Mouse (Mus musculus): Measurements from ENCODE around the gene Cdc37l1.
"Not testable (repeated sequence)": the region's sequence is repeated elsewhere in the genome, so short reads cannot be mapped to it uniquely, and the experiment has no call there.

Gene Cdc37l1

GRCm38 (mm10) chr19:28990194-28990589, at the start of gene Cdc37l1:
Cdc37l1 (plus strand) TSS chr19:28990352.
- peak; percentile 99 for DNase-seq

- no peak for DNase-seq
Measured at GRCm38 (mm10) chr19:28941271-28941670, 48.9 kb upstream of the Cdc37l1 start.

- no peak for DNase-seq
Measured at GRCm38 (mm10) chr19:28946782-28947181, 43.4 kb upstream of the Cdc37l1 start.

GRCm38 (mm10) chr19:28947311-28947710, 42.8 kb upstream of the Cdc37l1 start:
- DNase-seq = no peak

GRCm38 (mm10) chr19:28951251-28951650, 38.9 kb upstream of the Cdc37l1 start:
- DNase-seq = no peak

- DNase-seq = no peak
Measured at GRCm38 (mm10) chr19:28963113-28963512, 27.0 kb upstream of the Cdc37l1 start.

GRCm38 (mm10) chr19:28963513-28963841, 26.7 kb upstream of the Cdc37l1 start:
- peak; percentile 23 for DNase-seq

GRCm38 (mm10) chr19:28963842-28964551, 26.2 kb upstream of the Cdc37l1 start, which contains the start of gene Plpp6:
Plpp6 (plus strand) TSS chr19:28963953.
- peak; percentile 91 for DNase-seq

GRCm38 (mm10) chr19:28964552-28964903, 25.6 kb upstream of the Cdc37l1 start:
- no peak for DNase-seq

- no peak for DNase-seq
Measured at GRCm38 (mm10) chr19:28967652-28968051, 22.5 kb upstream of the Cdc37l1 start, which contains the start of gene 4430402I18Rik. 4430402I18Rik (minus strand) TSS chr19:28967800.

GRCm38 (mm10) chr19:28968178-28968577, 22.0 kb upstream of the Cdc37l1 start:
- no peak for DNase-seq

- no peak for DNase-seq
Measured at GRCm38 (mm10) chr19:28969231-28969630, 20.9 kb upstream of the Cdc37l1 start.

GRCm38 (mm10) chr19:28970251-28970650, 19.9 kb upstream of the Cdc37l1 start:
- peak; percentile 30 for DNase-seq

GRCm38 (mm10) chr19:28974862-28975611, 15.1 kb upstream of the Cdc37l1 start:
- DNase-seq = peak; percentile 91

- no peak for DNase-seq
Measured at GRCm38 (mm10) chr19:28982617-28983016, 7.5 kb upstream of the Cdc37l1 start.

- no peak for DNase-seq
Measured at GRCm38 (mm10) chr19:28989515-28989914, 637 bp upstream of the Cdc37l1 start.

- peak; percentile 63 for DNase-seq
Measured at GRCm38 (mm10) chr19:28990590-28991221, 554 bp downstream of the Cdc37l1 start.

- DNase-seq = peak; percentile 33
Measured at GRCm38 (mm10) chr19:28991391-28991790, 1.2 kb downstream of the Cdc37l1 start.

- no peak for DNase-seq
Measured at GRCm38 (mm10) chr19:28994870-28995269, 4.7 kb downstream of the Cdc37l1 start.

- DNase-seq = no peak
Measured at GRCm38 (mm10) chr19:28995366-28995765, 5.2 kb downstream of the Cdc37l1 start.

- DNase-seq = no peak
Measured at GRCm38 (mm10) chr19:28997976-28998630, 8.0 kb downstream of the Cdc37l1 start.

GRCm38 (mm10) chr19:29000321-29000720, 10.2 kb downstream of the Cdc37l1 start:
- not testable (repeated sequence) for DNase-seq

- no peak for DNase-seq
Measured at GRCm38 (mm10) chr19:29008069-29008706, 18.0 kb downstream of the Cdc37l1 start.

Data from kidney, adult 9 months (tissue).